Mouse (Mus musculus) right cerebral cortex, adult 2 months (tissue): ENCODE results near the gene 3110009E18Rik.

Experiments
- DNase-seq, 2 experiments: peaks; one replicate each; pipeline ENCODE4 v3.0.0; 2021 to 2022; ENCODE audit warnings: low spot score in 2 of 2

The 3110009E18Rik gene

DNA sequence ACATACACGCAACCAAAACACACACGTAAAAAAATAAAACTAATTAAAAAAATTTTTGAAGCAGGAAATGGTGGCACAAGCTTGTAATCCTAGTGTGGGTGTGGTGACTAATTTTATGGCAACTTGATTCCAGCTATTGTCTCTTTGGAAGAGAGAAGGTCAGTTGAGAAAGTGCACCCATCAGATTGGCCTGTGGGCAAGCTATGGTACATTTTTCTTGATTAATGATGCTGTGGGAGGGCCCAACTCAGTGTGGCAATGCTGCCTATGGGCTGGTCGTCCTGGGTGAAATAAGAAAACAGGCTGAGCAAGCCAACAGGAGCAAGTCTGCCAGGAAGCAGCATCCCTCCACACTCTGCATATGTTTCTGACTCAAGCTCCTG, 19.8 kb upstream of the 3110009E18Rik start:
- DNase-seq = no peak

GRCm38 (mm10) chr1:120105556-120105959, 15.4 kb upstream of the 3110009E18Rik start:
- DNase-seq = no peak

- DNase-seq = no peak
Measured at GRCm38 (mm10) chr1:120109741-120110432, 11.1 kb upstream of the 3110009E18Rik start.

GRCm38 (mm10) chr1:120111766-120112165, 9.2 kb upstream of the 3110009E18Rik start:
- DNase-seq = no peak

- DNase-seq = no peak
Measured at GRCm38 (mm10) chr1:120112251-120113187, 8.5 kb upstream of the 3110009E18Rik start.

DNA sequence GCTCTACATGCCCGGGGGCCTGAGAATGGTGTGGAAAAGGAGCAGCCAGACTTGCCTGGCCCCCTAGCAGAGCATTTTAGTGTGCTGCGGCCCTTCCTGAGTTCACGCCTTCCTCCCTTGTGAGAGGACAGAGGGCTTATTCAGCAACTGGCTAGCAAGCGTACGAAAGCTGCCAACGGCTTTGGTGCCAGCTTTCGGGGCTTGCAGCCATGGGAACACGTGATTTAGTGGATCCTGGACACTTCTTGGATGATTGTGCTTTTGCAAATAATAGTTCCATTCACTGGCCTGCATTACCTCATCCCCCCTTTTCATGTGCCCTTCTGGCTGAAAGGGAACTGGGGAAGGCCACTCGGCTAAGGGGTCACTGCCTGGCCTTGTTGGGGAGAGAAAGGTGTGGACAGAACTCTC, 5.3 kb upstream of the 3110009E18Rik start:
- peak; percentile 70 to 83 for DNase-seq

GRCm38 (mm10) chr1:120116106-120116505, 4.9 kb upstream of the 3110009E18Rik start:
- no peak for DNase-seq

- DNase-seq = no peak
Measured at GRCm38 (mm10) chr1:120118854-120119253, 2.1 kb upstream of the 3110009E18Rik start.

- DNase-seq = no peak
Measured at GRCm38 (mm10) chr1:120119389-120119788, 1.6 kb upstream of the 3110009E18Rik start.

- DNase-seq = no peak
Measured at GRCm38 (mm10) chr1:120120141-120120968, 632 bp upstream of the 3110009E18Rik start.

- no peak for DNase-seq
Measured at GRCm38 (mm10) chr1:120121930-120122530, 1.0 kb downstream of the 3110009E18Rik start.

- no peak for DNase-seq
Measured at GRCm38 (mm10) chr1:120122634-120123383, 1.8 kb downstream of the 3110009E18Rik start.

- DNase-seq = peak; percentile 27 to 37
Measured at GRCm38 (mm10) chr1:120124839-120125238, 3.9 kb downstream of the 3110009E18Rik start.

DNA sequence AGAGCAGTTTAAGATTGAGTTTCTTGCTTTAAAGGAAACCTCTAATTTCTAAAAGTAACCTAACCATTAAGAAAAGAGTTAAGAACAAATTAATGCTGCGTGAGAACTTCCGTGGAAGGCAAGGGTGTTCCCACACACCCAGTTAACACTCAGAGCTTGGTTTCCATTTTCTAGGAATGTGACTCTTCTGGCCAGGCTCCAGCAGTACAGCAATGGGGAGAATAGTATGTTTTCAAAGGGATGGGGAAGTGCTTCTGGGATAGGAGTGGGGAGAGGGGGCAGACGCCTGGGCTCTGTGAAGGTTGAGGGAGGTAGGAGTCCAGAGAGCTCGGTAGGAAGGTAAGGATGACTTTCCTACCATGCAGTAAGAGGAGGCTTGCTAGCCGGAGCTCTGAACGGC, 4.5 kb downstream of the 3110009E18Rik start:
- no peak for DNase-seq

DNA sequence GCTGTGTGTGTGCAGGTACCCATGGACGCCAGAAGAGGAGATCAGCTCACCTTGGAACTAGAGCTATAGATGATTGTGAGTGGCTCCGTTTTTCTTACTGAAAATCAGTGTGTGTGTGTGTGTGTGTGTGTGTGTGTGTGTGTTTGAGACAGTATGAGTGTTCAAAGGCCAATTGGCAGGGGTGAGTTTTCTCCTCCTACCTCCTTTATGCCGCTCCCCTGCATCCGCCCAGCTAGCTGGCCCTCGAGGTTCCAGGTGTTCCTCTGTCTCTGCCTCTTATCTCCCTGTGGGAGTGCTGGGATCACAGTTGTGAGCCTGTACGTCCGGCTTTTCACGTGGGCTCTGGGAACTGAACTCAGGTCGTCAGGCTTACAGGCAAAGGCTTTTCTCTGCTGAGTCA, 5.3 kb downstream of the 3110009E18Rik start:
- DNase-seq = no peak

GRCm38 (mm10) chr1:120132376-120132775, 11.4 kb downstream of the 3110009E18Rik start:
- DNase-seq = no peak

- peak; percentile 70 to 83 for DNase-seq
Measured at GRCm38 (mm10) chr1:120135934-120136786, 15.2 kb downstream of the 3110009E18Rik start.

DNA sequence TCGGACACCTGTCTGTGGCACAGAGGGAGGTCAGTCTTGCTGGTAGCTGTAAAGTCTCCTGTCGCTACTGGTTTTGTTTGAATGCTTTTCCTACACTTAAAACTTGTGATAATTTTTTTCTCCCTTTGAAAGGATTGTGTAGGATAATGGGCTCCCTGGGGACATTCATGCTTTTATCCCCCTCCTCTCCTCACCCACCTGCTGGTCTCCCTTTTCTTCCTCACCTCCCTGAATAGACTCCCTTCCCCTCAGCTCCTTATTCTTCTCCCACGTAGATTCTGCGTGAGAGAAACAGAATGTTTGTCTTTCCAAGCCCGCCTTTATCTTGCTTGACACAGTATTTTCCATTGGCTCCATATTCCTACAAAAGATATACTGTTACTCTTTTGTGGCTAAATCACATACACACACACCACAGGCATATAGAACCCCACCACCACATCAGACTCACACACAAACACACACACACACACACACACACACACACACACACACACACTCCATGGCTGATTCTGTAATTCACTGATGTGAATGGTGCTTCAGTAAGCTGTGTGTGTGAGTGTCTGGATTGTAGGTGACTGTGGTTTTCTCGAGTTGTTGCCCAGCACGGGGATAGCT, 18.0 kb downstream of the 3110009E18Rik start:
- DNase-seq = no peak

GRCm38 (mm10) chr1:120140144-120140693, 19.2 kb downstream of the 3110009E18Rik start:
- DNase-seq = no peak
